Mouse (Mus musculus): Measurements from ENCODE around the gene Pfkfb3.

DNA sequence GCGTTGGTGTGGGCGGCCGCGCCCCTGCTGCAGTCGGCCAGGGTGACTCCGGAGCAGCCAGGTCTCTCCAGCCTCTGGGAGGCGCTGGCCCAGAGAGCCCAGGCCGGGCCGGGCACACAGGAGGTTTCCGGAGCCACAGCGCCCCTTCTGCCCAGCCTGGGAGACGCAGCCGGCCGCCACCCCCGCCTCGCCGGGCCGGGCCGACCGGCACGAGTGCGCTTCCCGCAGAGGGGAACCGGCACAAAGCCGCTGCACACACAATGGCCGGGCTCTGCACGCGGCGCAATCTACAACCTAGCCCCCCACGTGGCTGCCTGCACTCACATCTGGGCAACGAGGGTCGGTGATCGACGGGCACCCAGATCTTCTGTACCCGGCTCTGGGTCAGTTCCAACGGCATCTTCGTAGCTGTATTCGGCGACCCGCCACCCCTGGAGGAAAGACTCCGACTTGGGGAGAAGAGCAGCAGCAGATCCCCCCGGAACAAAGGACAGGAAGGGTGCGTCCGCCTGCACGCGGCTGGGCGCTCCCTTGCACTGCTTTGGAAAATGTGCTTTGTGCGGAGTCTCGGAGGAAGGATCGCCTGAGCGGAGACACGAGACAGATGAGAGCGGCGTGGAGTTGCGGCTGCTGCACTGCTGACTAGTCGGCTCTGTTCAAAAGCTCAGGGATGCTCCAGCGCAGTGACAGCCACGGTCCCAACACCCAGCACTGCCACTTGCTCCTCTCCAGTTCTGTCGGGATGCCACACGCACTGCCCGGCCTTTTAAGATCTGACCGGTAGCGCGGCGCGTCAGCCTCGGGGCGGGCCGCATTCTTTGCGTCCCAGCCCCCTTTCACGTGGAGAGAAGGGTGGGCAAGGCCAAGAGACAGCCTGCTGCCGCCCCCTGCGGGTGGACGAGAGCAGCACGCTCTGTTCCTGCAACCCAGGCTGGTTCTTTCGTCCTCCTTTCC, 52.3 kb downstream of the Pfkfb3 start:
- peak; percentile 97 for TF ChIP-seq POLR2A (IDR thresholded peaks at IDR 0.05; ENCODE audit: low read depth, low read length)
- peak; percentile 96 for TF ChIP-seq CTCF (IDR thresholded peaks at IDR 0.05; ENCODE audit: borderline replicate concordance, insufficient read depth, low read length)

All from embryonic fibroblast, embryonic 13.5 days (primary cell).